Mouse (Mus musculus) spleen, postnatal 14 days (tissue): Measurements from ENCODE around the gene Kcnk12.

Experiments
- DNase-seq, 2 experiments: peaks; one replicate each; pipeline ENCODE4 v3.0.0; 2021 to 2022; ENCODE audit warnings: low spot score in 2 of 2

Kcnk12 gene

DNA sequence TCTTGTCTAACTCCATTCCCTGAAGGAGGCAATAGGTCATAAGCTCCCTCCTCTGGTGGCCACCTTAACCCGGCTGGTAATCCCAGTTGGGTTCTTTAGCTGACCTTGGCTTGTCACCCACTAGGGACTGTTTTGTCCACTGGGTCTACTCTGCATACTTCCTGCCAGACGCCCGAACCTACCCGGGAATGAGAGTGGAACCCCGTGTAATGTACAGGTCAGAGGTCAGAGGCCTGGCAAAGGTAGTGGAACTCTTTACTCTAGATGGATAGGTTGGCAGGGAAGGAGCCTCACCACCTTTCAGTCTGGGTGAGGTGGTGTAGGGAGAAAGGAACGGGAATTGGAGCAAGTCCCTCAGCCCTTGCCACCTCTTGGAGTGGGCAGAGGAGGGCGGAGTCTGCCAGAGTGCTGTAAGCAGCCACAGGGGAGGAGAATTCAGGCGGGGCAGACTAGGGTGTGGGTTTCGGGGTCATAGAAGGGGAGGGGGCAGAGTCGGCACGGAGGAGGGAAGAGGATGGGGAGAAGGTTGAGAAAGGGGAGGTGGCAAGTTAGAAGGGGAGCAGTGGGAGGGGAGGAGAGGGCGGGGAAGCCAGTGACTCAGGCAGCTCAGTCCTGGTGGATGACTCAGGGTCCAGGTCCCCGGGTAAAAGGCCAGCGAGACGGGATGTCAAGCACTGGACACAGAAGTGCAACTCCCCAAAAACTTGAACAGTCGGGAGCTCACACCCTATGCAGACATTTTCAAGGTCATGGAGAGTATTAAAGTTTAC, 98.6 kb downstream of the Kcnk12 start:
- DNase-seq, result no peak

DNA sequence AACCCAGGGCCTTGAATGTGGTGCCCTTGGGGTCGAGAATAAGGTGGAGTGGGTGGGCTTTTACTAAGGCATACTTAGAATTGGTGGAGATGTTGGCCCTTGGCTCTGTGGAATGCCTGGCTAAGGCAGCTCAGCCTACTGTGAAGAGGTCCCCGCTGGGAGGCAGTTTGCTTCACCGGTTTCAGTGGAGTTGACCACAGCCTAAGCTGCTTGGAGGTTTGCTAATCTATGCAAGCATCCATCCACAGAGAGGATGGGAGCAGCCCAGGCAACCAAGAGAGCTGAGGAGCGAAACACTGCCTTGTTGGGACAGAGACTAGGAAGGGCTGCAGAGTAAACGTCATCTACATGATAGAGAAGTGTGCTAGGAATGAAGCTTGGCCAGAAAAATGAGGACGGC, 101.0 kb downstream of the Kcnk12 start:
- DNase-seq, result no peak

DNA sequence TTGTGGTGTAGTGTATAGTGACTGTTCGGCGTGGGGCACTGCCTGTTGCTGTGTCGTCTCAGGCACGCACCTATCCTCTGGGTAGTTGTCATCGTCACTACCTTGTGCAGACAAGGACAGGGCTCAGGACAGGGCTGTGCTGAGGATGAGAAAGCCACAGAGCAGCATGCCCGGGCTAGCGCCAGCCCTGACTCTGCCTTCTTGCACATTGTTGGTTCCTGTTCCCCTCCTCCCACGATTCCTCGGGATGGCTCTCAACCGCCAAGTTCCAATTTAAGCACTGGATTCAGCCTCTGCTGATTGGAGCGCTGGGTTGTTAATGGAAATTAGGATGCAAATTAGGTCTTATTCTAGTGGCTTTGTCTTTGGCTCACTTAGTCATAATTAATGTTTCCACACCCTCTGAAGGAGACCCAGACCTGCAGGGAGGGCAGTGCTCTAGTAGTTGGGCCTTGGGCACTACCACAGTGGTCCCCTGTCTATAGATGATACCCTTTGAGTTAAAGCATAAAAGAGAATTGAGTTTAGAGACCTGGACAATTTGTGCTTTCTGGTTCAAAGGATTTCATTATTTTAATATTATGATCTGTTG, 101.8 kb downstream of the Kcnk12 start:
- no peak for DNase-seq
